Mouse (Mus musculus) erythroblast, embryonic 14.5 days (primary cell): Measurements from ENCODE around the gene AL731706.1.

ENCODE experiments used
- GATA1 ChIP-seq: IDR thresholded peaks from 2 replicates; pipeline ENCODE4 v1.6.1; 2012; ENCODE audit warnings: low read length, inconsistent platforms, mixed read lengths
- TAL1 ChIP-seq: IDR thresholded peaks from 3 replicates; pipeline ENCODE4 v1.6.1; 2012; ENCODE audit warnings: low read length, inconsistent platforms, mixed read lengths

DNA sequence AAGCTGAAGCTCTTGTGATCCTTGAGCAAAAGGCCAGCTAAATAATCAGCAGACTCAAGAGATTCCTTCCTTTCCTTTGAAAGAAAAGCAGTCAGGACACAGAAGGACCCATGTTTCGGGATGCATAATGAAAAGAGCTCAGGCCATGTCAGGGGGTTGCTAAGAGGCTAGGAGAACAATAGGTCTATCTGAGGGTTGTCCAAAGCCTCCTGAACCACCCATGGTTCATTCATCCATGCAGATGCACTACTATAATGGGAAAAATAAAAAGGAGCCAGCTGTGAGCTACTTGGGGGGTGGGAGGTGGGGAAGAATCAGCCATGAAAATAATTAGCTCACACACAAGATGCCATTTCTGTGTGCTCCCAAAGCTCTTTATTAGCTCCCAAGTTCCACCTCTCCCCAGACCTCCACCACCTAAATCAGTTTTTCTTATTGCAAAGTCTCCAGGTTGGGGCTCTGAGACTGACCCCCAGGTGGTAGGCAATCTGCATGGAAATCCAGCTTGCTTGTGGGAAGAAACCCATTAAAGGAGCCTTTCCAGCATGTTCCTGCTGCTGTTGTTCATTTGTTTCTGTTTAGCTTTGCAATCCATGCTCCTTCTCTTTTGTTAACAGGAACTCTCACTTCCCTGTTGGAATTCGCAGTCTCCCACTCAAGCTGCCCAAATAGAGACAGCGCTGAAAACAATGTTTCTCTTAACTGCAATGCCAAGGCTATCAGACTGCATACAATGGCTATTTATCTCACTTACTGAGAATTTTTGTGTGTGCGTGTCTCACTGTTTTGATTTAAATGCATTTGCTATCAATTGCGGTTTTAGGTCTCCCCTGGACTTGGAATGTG, 36.4 kb downstream of the AL731706.1 start:
- TF ChIP-seq GATA1 (no peak), TAL1 (no peak)
